Mouse (Mus musculus) myocyte (in vitro differentiated cells): ENCODE measurements at regions not wholly inside any gene's neighbourhood (a gene's known extent, or its start where the extent isn't known, plus 50 kb on each side); places are given as distances from the start of the nearest gene placed in this dataset.

Experiments
- CEBPB ChIP-seq: IDR thresholded peaks from 2 replicates; pipeline ENCODE4 v1.6.1; 2011; ENCODE audit warnings: mild to moderate bottlenecking, moderate library complexity; ENCODE audit not compliant: poor library complexity, insufficient read depth, severe bottlenecking
- E2F4 ChIP-seq: IDR thresholded peaks from one replicate; pipeline ENCODE4 v1.6.1; 2011; ENCODE audit warnings: mild to moderate bottlenecking, control low read depth, moderate library complexity; ENCODE audit not compliant: insufficient read depth
- MAX ChIP-seq: IDR thresholded peaks from one replicate; pipeline ENCODE4 v1.6.1; 2011; ENCODE audit warnings: low read depth, mild to moderate bottlenecking, control low read depth
- MYOD1 ChIP-seq, 3 experiments: IDR thresholded peaks; one replicate each; pipeline ENCODE4 v1.6.1; 2011; ENCODE audit warnings: control low read depth in 2 of 3, low read depth in 2 of 3, mild to moderate bottlenecking in 2 of 3, moderate library complexity in 1 of 3; ENCODE audit not compliant: insufficient read length in 2 of 3, control insufficient read depth in 1 of 3
- MYOG ChIP-seq, 3 experiments: IDR thresholded peaks; one replicate each; pipeline ENCODE4 v1.6.1; 2011; ENCODE audit warnings: control low read depth in 2 of 3, low read depth in 2 of 3, mild to moderate bottlenecking in 2 of 3; ENCODE audit not compliant: insufficient read length in 2 of 3, control insufficient read depth in 1 of 3, insufficient read depth in 1 of 3
- POLR2A ChIP-seq: IDR thresholded peaks from one replicate; pipeline ENCODE4 v1.6.1; 2011; ENCODE audit warnings: low read depth, mild to moderate bottlenecking, control low read depth, moderate library complexity; ENCODE audit not compliant: insufficient read length
- POLR2AphosphoS2 ChIP-seq: IDR thresholded peaks from one replicate; pipeline ENCODE4 v1.6.1; 2011; ENCODE audit warnings: low read depth, control low read depth; ENCODE audit not compliant: insufficient read length
- REST ChIP-seq: IDR thresholded peaks from one replicate; pipeline ENCODE4 v1.6.1; 2011; ENCODE audit warnings: mild to moderate bottlenecking, control low read depth, moderate library complexity; ENCODE audit not compliant: insufficient read depth, insufficient read length
- SRF ChIP-seq: IDR thresholded peaks from one replicate; pipeline ENCODE4 v1.6.1; 2011; ENCODE audit warnings: low read depth; ENCODE audit not compliant: control insufficient read depth, insufficient read length
- TCF12 ChIP-seq: IDR thresholded peaks from one replicate; pipeline ENCODE4 v1.6.1; 2011; ENCODE audit warnings: mild to moderate bottlenecking, control low read depth; ENCODE audit not compliant: poor library complexity, insufficient read depth, severe bottlenecking
- TCF3 ChIP-seq: IDR thresholded peaks from one replicate; pipeline ENCODE4 v1.6.1; 2011; ENCODE audit warnings: low read depth, control low read depth; ENCODE audit not compliant: insufficient read length
- USF1 ChIP-seq: IDR thresholded peaks from one replicate; pipeline ENCODE4 v1.6.1; 2011; ENCODE audit warnings: low read depth, mild to moderate bottlenecking, control low read depth, moderate library complexity

DNA sequence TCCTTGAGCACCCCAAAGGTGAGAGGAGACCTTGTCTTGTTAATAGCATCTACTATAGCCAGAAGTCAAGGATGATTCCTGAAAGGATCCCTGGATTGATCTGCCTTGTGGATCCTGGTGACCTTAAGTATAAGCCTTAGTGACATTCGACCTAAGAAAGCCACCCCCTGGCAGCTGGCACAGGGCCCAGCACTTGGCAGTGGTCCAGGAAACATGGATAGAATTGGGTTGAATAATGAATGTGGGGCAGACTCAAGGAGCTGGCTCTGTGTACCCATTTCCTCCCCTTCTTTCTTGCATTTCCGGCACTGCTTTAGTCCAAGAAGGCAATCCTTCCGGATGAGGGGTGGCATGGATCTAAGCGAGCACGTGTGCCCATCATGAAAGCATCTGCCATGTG, 149.0 kb downstream of the Irx5 start:
- TF ChIP-seq TCF12 (no peak), POLR2A (no peak), MAX (no peak), POLR2AphosphoS2 (no peak), E2F4 (no peak), USF1 (no peak), MYOG (IDR thresholded peaks at IDR 0.05; ENCODE audit: control insufficient read depth in 1 of 3, insufficient read depth in 1 of 3, insufficient read length in 2 of 3, low read depth in 2 of 3) (no peak), CEBPB (no peak), MYOD1 (IDR thresholded peaks at IDR 0.05; ENCODE audit: control insufficient read depth in 1 of 3, insufficient read length in 2 of 3, low read depth in 2 of 3) (no peak), TCF3 (no peak), REST (no peak), SRF (no peak)
